Mouse (Mus musculus) liver, embryonic 11.5 days (tissue): Measurements from ENCODE around the gene Hook2. TPM values are rescaled to one million over a fixed set of nuclear protein-coding genes. Genes with fewer than 3 reads are reported as not detected.

Source experiments
- ATAC-seq: fragments of 200-750 bp; cut with Nextera tagmentation; replicated peaks from 2 replicates; pipeline ENCODE4 v1.8.0; 2017; ENCODE audit warnings: moderate number of reproducible peaks, mild to moderate bottlenecking, moderate TSS enrichment, moderate library complexity; ENCODE audit not compliant: low FRiP score
- DNase-seq: peaks from one replicate; pipeline ENCODE4 v3.0.0-alpha.2; 2017; ENCODE audit warnings: low spot score
- H3K27ac ChIP-seq: fragments of 300-500 bp; sonication (generic); 2 replicates; pipeline ENCODE4 v1.5.1; 2014; ENCODE audit warnings: mild to moderate bottlenecking, low read depth, low read length, control low read depth
- H3K27me3 ChIP-seq: fragments of 300-500 bp; sonication (generic); replicated peaks from 2 replicates; pipeline ENCODE4 v1.6.1; 2014; ENCODE audit warnings: low read length, mixed read lengths; ENCODE audit not compliant: control insufficient read depth, insufficient read depth
- H3K36me3 ChIP-seq: fragments of 300-500 bp; sonication (generic); 2 replicates; pipeline ENCODE4 v1.6.1; 2014; ENCODE audit warnings: mild to moderate bottlenecking, low read length, moderate library complexity, mixed read lengths; ENCODE audit not compliant: control insufficient read depth, insufficient read depth
- H3K4me1 ChIP-seq: fragments of 300-500 bp; sonication (generic); replicated peaks from 2 replicates; pipeline ENCODE4 v1.6.1; 2014; ENCODE audit warnings: low read length, mixed read lengths; ENCODE audit not compliant: control insufficient read depth, insufficient read depth
- H3K4me2 ChIP-seq: fragments of 300-500 bp; sonication (generic); 2 replicates; pipeline ENCODE4 v1.6.1; 2014; ENCODE audit warnings: mild to moderate bottlenecking, control low read depth, moderate library complexity
- H3K4me3 ChIP-seq: fragments of 300-500 bp; sonication (generic); 2 replicates; pipeline ENCODE4 v1.5.1; 2014; ENCODE audit warnings: low read depth, low read length, control low read depth
- H3K9ac ChIP-seq: fragments of 300-500 bp; sonication (generic); 2 replicates; pipeline ENCODE4 v1.6.1; 2014; ENCODE audit warnings: low read depth, low read length, control low read depth
- H3K9me3 ChIP-seq: fragments of 300-500 bp; sonication (generic); 2 replicates; pipeline ENCODE4 v1.6.1; 2016; ENCODE audit warnings: low read length, inconsistent platforms, mixed read lengths; ENCODE audit not compliant: control insufficient read depth
- WGBS: fragments of 180-500 bp; shearing (Covaris S2); extraction: QIAGEN DNeasy Blood & Tissue Kit; methylation state at CpG from one replicate; pipeline ENCODE4 v1.1.7; 2014; 5-methylcytosine and 5-hydroxymethylcytosine counted together
- polyA plus RNA-seq: library from polyadenylated mRNA; unstranded; fragments of >200 nt; fragmentation: Nextera tagmentation; extraction: Ambion mirVana; gene quantifications from 2 replicates; pipeline ENCODE4 v1.2.1, GENCODE M21; 2014

The Hook2 gene
- polyA plus RNA-seq, 1 experiment from 2014 or later, result 16.7 TPM

DNA sequence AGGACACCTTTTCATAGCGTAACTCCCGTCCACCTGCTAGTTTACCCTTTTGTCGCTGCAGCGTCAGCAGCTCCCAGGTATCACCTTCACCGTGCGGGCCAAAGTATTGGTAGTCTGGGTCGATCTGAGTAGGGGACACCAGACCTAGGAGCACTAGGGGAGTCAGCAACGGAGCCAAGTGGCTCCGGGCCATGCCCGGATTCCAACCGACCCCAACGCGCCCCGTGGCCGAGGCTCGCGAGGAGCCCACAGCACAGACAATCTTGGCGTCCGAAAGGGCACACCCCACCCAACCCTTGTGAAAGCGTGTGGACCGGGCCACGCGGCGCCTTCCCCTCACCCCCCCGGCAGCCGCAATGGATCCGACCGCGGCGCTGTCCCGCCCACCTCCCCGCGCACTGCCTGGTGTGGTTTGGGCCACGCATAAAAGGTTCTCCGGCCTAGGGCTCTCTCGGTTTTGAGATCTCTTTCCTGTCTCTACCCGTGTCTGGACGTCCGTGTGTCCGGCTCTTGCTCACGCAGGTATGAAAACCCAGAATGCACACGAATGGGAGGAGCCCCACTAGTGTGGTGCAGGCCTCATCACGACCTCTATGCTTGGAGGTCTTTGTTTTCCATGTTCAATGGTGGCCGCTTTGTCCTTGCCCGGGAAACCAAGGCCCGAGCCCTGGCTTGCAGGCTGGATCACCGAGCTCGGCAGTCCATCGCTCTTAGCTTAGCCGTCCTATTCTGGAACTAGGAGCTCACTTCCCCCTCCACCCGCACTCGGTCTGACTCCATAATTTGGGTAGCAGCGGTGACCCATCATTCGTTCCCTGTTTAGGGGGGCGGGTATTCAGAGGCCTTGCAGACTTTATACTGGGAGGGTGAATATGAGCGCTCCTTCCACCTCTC is 20.9 kb upstream of the Hook2 start, which contains the start of the genes Gm49661, Prdx2 and Rnaseh2a:
Gene Gm49661 (minus strand): TSS at position 193 of the 894 bp plus-strand sequence.
Gene Prdx2 (plus strand): TSS at position 347 of the 894 bp plus-strand sequence.
Gene Rnaseh2a (minus strand): TSS at position 527 of the 894 bp plus-strand sequence.
- Histone ChIP-seq H3K27me3 (no peaks in the 10 kb centered on the region), H3K4me3 (peak within 1 kb of the TSS; percentile 62), H3K9ac (peak within 1 kb of the TSS; percentile 90), H3K27ac (peak within 1 kb of the TSS; percentile 96), H3K9me3 (no peaks in the 10 kb centered on the region), H3K4me1 (peaks cover 62% of the 10 kb centered on the region), H3K36me3 (peaks cover 31% of the 10 kb centered on the region), H3K4me2 (peak within 1 kb of the TSS; percentile 99)
- ATAC-seq (peak; percentile 53), DNase-seq (peak; percentile 90)
- under 1% methylated on average over 56 of the region's 56 CpGs for WGBS

DNA sequence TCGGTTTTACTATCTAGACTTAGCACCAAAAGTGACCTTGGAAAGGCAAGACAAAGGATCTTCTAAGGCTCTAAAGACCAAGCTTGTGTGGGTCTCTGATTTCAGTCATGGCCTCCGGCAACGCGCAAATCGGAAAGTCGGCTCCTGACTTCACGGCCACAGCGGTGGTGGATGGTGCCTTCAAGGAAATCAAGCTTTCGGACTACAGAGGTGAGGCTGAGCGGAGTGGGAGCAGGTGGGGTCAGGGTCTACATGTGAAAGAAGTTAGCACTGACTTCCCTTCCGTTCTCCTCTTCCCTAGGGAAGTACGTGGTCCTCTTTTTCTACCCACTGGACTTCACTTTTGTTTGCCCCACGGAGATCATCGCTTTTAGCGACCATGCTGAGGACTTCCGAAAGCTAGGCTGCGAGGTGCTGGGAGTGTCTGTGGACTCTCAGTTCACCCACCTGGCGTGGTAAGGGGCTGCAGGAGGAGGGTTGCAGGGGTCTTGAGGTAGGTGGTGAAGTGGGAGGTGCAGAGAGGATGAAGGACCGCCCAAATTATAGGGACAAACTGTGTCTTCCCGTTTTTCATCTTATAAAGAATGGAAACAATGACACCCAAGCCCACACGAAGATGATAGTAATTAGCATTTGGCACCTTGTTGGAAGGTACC is 20.1 kb upstream of the Hook2 start:
- no peak for DNase-seq
- H3K27me3 ChIP-seq, result no peaks in the 10 kb centered on the region
- peak overlapping the region; percentile 90 for H3K9ac ChIP-seq
- peak overlapping the region; percentile 96 for H3K27ac ChIP-seq
- 8% methylated on average over 21 of the region's 21 CpGs for WGBS
- H3K9me3 ChIP-seq, result no peaks in the 10 kb centered on the region
- H3K4me1 ChIP-seq, result peaks cover 62% of the 10 kb centered on the region
- H3K36me3 ChIP-seq, result peaks cover 38% of the 10 kb centered on the region
- peak overlapping the region; percentile 62 for H3K4me3 ChIP-seq
- peak overlapping the region; percentile 99 for H3K4me2 ChIP-seq
- no peak for ATAC-seq

DNA sequence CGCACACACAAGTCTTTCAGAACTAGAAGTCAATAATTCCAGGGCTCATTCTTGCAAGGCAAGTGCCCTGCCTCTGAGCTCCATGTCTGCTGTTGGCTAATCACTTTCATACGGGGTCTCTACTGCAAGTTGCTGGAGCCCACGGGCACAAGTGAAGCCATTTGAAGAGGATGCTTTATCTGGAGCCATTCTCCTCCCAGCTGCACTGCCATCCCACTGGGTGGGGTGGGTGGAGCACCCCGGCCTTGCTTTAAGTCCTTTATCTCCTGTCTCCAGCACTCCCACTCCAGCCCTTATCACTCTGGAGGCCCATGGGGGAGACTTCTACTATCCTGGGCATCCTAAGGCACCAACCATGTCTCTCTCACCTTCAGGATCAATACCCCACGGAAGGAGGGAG is 19.5 kb upstream of the Hook2 start:
- Histone ChIP-seq H3K4me2 (peak overlapping the region; percentile 99), H3K4me3 (peak overlapping the region; percentile 62), H3K9me3 (no peaks in the 10 kb centered on the region), H3K4me1 (peaks cover 67% of the 10 kb centered on the region), H3K36me3 (peaks cover 38% of the 10 kb centered on the region), H3K27ac (peak overlapping the region; percentile 96), H3K9ac (peak overlapping the region; percentile 90), H3K27me3 (no peaks in the 10 kb centered on the region)
- WGBS, result 33% methylated on average over 5 of the region's 5 CpGs
- DNase-seq, result peak; percentile 62
- ATAC-seq, result peak; percentile 83

DNA sequence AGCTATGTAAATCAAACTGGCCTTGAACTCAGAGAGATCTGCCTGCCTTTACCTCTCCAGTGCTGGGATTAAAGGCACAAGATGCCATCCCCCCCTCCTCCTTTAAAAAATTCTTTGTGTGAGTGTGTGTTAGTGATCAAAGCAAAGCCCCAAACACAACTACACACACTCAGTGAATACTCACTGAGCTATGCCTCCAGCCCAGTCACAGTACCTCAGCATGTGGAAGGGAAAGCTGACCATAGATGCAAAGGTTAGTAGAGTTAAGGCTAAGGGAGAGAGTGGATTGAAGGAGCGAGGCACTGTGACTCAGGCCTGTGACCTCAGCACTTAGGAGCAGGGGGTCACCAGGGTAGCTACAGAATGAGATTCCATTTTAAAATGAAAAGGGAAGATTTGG is 17.3 kb upstream of the Hook2 start:
- Histone ChIP-seq H3K36me3 (peaks cover 38% of the 10 kb centered on the region), H3K9ac (peak overlapping the region; percentile 4; the same call in 1 of the 2 replicates), H3K9me3 (no peaks in the 10 kb centered on the region), H3K4me2 (peak overlapping the region; percentile 99), H3K27ac (peak overlapping the region; percentile 96; the same call in 1 of the 2 replicates), H3K4me3 (peak overlapping the region; percentile 22; the same call in 1 of the 2 replicates), H3K27me3 (no peaks in the 10 kb centered on the region), H3K4me1 (peaks cover 58% of the 10 kb centered on the region)
- 88% methylated on average over 1 of the region's 1 CpGs for WGBS
- ATAC-seq (no peak), DNase-seq (no peak)

DNA sequence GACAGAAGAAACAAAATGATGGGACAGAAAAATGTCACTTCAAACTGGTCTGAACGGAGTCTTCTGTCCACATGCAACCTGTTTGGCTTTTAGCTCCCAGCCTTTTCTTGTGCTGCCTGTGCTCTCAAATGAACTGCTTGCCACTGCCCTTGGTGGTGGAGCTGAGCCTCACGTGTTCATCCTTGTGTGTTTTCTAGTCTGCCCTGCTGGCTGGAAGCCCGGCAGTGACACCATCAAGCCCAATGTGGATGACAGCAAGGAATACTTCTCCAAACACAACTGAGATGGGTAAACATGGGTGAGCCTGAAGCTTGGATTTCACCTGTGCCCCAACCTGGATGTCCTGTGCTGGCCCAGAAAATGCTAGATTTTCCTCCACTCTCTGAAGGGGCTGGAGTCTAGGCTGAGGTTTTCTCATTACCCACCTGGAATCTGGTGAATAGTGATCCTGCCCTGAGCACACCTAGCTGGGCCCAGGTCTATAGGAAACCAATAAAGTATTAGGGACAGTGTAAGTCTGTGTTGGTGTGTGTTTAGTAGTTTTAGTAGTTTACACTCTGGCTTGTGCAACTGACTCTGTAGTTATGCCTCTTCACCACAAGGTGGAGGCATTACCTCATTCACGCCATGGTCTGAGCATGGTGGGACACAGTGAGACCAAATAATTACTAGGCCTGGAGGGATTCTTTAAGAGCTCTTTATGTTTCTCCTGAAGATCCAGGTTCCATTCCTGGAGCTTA is 16.4 kb upstream of the Hook2 start:
- Histone ChIP-seq H3K27ac (peak overlapping the region; percentile 96), H3K27me3 (no peaks in the 10 kb centered on the region), H3K4me3 (peak overlapping the region; percentile 78), H3K9me3 (no peaks in the 10 kb centered on the region), H3K4me1 (peaks cover 54% of the 10 kb centered on the region), H3K9ac (peak overlapping the region; percentile 32; the same call in 1 of the 2 replicates), H3K4me2 (peak overlapping the region; percentile 99), H3K36me3 (peaks cover 38% of the 10 kb centered on the region)
- DNase-seq (no peak), ATAC-seq (no peak)
- 70% methylated on average over 4 of the region's 4 CpGs for WGBS

DNA sequence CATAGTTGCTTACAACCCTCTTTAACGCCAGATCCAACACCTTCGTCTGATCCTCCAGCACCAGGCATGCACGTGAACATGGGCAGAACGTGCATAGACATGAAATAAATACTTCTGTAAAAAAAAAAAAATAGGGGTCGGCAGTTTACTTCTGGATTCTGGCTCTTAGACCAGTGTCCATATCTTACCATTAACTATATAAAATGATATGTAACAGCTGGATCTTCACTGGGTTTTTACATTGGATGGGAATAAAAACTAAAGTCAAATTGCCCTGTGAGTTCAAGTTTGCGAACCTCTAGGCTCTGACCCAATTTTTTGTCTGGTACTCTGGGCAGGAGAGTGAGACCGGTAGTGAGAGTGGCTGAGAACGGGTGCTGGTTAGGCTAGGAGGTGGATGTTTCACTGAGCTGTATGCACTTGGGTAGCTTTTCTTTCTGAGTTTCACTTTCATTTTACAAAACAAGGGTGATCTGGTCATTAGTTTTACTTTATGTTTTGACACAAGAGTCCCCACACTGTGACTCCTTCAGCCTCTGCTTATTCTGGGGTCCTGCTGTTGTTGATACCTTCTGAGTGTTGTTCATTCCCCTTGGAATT is 15.8 kb upstream of the Hook2 start:
- ATAC-seq (no peak), DNase-seq (no peak)
- peak overlapping the region; percentile 78 for H3K4me3 ChIP-seq
- peak overlapping the region; percentile 96 for H3K27ac ChIP-seq
- H3K9me3 ChIP-seq, result no peaks in the 10 kb centered on the region
- H3K27me3 ChIP-seq, result no peaks in the 10 kb centered on the region
- H3K4me1 ChIP-seq, result peaks cover 60% of the 10 kb centered on the region
- H3K36me3 ChIP-seq, result peaks cover 38% of the 10 kb centered on the region
- 79% methylated on average over 8 of the region's 8 CpGs for WGBS
- peak overlapping the region; percentile 37 for H3K9ac ChIP-seq
- H3K4me2 ChIP-seq, result peak overlapping the region; percentile 99

DNA sequence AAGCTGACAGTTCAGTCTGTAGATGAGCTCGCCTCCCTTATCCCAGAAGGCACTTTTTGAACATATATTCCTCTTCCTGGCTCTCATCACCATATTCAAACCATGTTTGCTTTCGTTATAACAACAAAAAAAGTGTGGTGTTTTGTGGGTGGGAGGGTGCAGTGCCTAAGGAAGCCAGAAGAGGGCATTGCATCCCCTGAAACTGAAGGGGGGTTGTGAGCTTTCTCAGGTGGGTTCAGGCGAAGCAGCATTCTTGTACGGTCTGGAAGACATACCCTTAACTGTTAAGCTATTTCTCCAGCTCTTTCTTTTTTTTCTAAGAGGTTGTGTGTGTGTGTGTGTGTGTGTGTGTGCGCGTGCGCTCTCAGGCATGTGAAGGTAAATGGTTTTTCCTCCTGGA is 15.0 kb upstream of the Hook2 start:
- Histone ChIP-seq H3K27me3 (no peaks in the 10 kb centered on the region), H3K9me3 (no peaks in the 10 kb centered on the region), H3K4me1 (peaks cover 66% of the 10 kb centered on the region), H3K27ac (peak overlapping the region; percentile 96), H3K4me3 (peak overlapping the region; percentile 78), H3K9ac (peak overlapping the region; percentile 37; the same call in 1 of the 2 replicates), H3K4me2 (peak overlapping the region; percentile 99), H3K36me3 (peaks cover 38% of the 10 kb centered on the region)
- no peak for ATAC-seq
- 26% methylated on average over 7 of the region's 7 CpGs for WGBS
- peak; percentile 69 for DNase-seq
